ENCODE assay signal across 9 mouse cellular contexts in the genomic region with DNA sequence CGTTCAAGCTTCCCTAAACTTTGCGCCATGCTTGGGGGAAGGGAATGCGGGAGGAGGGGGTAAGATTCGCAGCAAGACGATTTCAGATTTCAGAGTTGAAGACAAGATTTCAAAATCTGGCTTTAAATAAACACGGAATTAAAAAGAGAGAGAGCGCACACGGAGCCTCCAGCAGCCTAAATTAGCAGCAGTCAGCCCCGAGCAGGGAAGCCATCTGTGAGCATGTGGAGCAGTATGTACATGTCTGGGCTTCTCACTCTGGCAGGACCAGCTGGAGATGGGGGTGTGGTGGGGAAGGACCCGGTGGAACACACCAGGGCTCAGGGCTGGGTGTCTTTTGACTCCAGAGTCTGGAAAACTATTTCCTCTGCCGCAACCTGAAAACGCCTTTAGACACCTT. TPM values are rescaled to one million over a fixed set of nuclear protein-coding genes. Genes with fewer than 3 reads are reported as not detected.
A peak's percentile ranks its signal among the peaks of the same experiment; 100 is the strongest.
DNase-seq lines count a peak whose midpoint lies in the region; ATAC-seq lines count a peak whose summit lies in the region.
"Had no signal": no experiment of that assay in that cellular context is flagged by ENCODE, and none has a peak within 500 bp of the region (broad histone marks: within the 10 kb centered on the region; RNA-seq: fewer than 3 reads in every experiment).

No protein-coding gene starts in this region.

- no peak overlapping the region for H3K4me3 ChIP-seq in lung, embryonic 15.5 days
- no peak overlapping the region for H3K4me3 ChIP-seq in forebrain, embryonic 13.5 days
- H3K4me3 ChIP-seq: neural tube, embryonic 12.5 days had no signal

- H3K27ac ChIP-seq in lung, embryonic 15.5 days = peak overlapping the region; percentile 45
- peak overlapping the region; percentile 68 for H3K27ac ChIP-seq in forebrain, embryonic 13.5 days
- H3K27ac ChIP-seq: neural tube, embryonic 12.5 days had no signal

- H3K9me3 ChIP-seq in lung, embryonic 15.5 days = no peaks in the 10 kb centered on the region
- H3K9me3 ChIP-seq in forebrain, embryonic 13.5 days (replicated peaks) = no peaks in the 10 kb centered on the region
- H3K9me3 ChIP-seq: neural tube, embryonic 12.5 days had no signal

- 38% methylated on average over 12 of the region's 12 CpGs for WGBS in lung, embryonic 15.5 days
- 65% methylated on average over 12 of the region's 12 CpGs for WGBS in forebrain, embryonic 13.5 days

- H3K36me3 ChIP-seq in lung, embryonic 15.5 days = no peaks in the 10 kb centered on the region
- H3K36me3 ChIP-seq in forebrain, embryonic 13.5 days (ENCODE audit: poor library complexity, severe bottlenecking) = no peaks in the 10 kb centered on the region
- H3K36me3 ChIP-seq: neural tube, embryonic 12.5 days had no signal

- H3K4me1 ChIP-seq in lung, embryonic 15.5 days = peaks cover 53% of the 10 kb centered on the region
- peaks cover 67% of the 10 kb centered on the region for H3K4me1 ChIP-seq in forebrain, embryonic 13.5 days

- no peak overlapping the region for H3K4me2 ChIP-seq in lung, embryonic 15.5 days
- H3K4me2 ChIP-seq in forebrain, embryonic 13.5 days = peak overlapping the region; percentile 27
- H3K4me2 ChIP-seq: neural tube, embryonic 12.5 days had no signal

- no peak overlapping the region for H3K9ac ChIP-seq in lung, embryonic 15.5 days
- no peak overlapping the region for H3K9ac ChIP-seq in forebrain, embryonic 13.5 days
- H3K9ac ChIP-seq: neural tube, embryonic 12.5 days had no signal

- no peaks in the 10 kb centered on the region for H3K27me3 ChIP-seq in lung, embryonic 15.5 days
- peaks cover 7% of the 10 kb centered on the region; the same call in 1 of the 2 replicates for H3K27me3 ChIP-seq in forebrain, embryonic 13.5 days

- no peak for ATAC-seq in lung, embryonic 15.5 days (ENCODE audit: borderline replicate concordance, extremely low read depth, low FRiP score, low TSS enrichment)
- peak; percentile 52; the same call in 1 of the 2 replicates for ATAC-seq in forebrain, embryonic 13.5 days
- no peak for ATAC-seq in granulocyte monocyte progenitor cell, adult 5-6 weeks (replicated peaks; ENCODE audit: poor library complexity, severe bottlenecking)

- no peak for DNase-seq in lung, postnatal 14 days
- peak; percentile 75 for DNase-seq in layer of hippocampus, adult 9-10 months (ENCODE audit: low spot score)
- DNase-seq in right cerebral cortex, postnatal 36 days (ENCODE audit: low spot score in 2 of 2) = peak; percentile 74 to 83
- DNase-seq in adrenal gland, postnatal 4 days (ENCODE audit: low spot score in 2 of 2) = no peak
- no peak for DNase-seq in heart, adult 11 months

RNA-seq across cellular contexts. Expression of gene Baiap2, which starts 5.3 kb away (rescaled TPM):
- polyA plus RNA-seq in lung, embryonic 15.5 days (2015; fragmentation: Nextera tagmentation; extraction: Ambion mirVana) = 26.2 and 28.9 TPM in 2 replicates
- 14.2 and 15.0 TPM in 2 replicates for polyA plus RNA-seq in forebrain, embryonic 13.5 days (2015; fragmentation: Nextera tagmentation; extraction: Ambion mirVana)
- 8.0 and 10.6 TPM in 2 replicates for total RNA-seq in granulocyte monocyte progenitor cell, adult 5-6 weeks (2014; fragmentation: Nextera tagmentation)
- total RNA-seq in granulocyte monocyte progenitor cell, adult 5-6 weeks (2017) = 5.9 and 23.5 TPM in 2 replicates
- total RNA-seq in adrenal gland, postnatal 4 days (2021) = 10 to 100 TPM; 24.1 to 26.5 TPM

RNA-seq across cellular contexts. Expression of gene Chmp6, which starts 24.0 kb away (rescaled TPM):
- 99.3 and 100 TPM in 2 replicates for polyA plus RNA-seq in lung, embryonic 15.5 days (2015; fragmentation: Nextera tagmentation; extraction: Ambion mirVana)
- polyA plus RNA-seq in forebrain, embryonic 13.5 days (2015; fragmentation: Nextera tagmentation; extraction: Ambion mirVana) = 91.9 and 103 TPM in 2 replicates
- total RNA-seq in granulocyte monocyte progenitor cell, adult 5-6 weeks (2014; fragmentation: Nextera tagmentation) = 15.9 and 18.0 TPM in 2 replicates
- 60.8 and 73.0 TPM in 2 replicates for total RNA-seq in granulocyte monocyte progenitor cell, adult 5-6 weeks (2017)
- total RNA-seq in adrenal gland, postnatal 4 days (2021) = 10 to 100 TPM; 51.4 to 54.3 TPM

Comparison
In these comparisons a context has a peak if more than half of its experiments do, and no peak if none do; other contexts are left out.
1. DNase-seq: peak in layer of hippocampus, adult 9-10 months (single experiment) and right cerebral cortex, postnatal 36 days (2 of 2); none in lung, postnatal 14 days (single experiment), adrenal gland, postnatal 4 days (0 of 2) and heart, adult 11 months (single experiment).